ENCODE assay signal across 10 mouse cellular contexts in genomic region chr9:50440689-50441088, GRCm38 (mm10). TPM values are rescaled to one million over a fixed set of nuclear protein-coding genes. Genes with fewer than 3 reads are reported as not detected.
DNase-seq lines count a peak whose midpoint lies in the region; ATAC-seq and TF ChIP-seq lines count a peak whose summit lies in the region.
"Had no signal": no experiment of that assay in that cellular context is flagged by ENCODE, and none has a peak within 500 bp of the region (broad histone marks: within the 10 kb centered on the region; RNA-seq: fewer than 3 reads in every experiment).

No protein-coding gene starts in this region.

- no peak overlapping the region for H3K4me3 ChIP-seq in hindbrain, embryonic 12.5 days
- H3K4me3 ChIP-seq in hindbrain, embryonic 10.5 days: no peak overlapping the region
- H3K4me3 ChIP-seq in heart, postnatal 0 days (ENCODE audit: low read depth, low read length): no peak overlapping the region
- no peak overlapping the region for H3K4me3 ChIP-seq in liver, embryonic 11.5 days (ENCODE audit: low read depth, low read length)

- no peak for TF ChIP-seq CTCF in heart, postnatal 0 days (IDR thresholded peaks at IDR 0.05; ENCODE audit: low read depth)

- H3K9ac ChIP-seq in hindbrain, embryonic 12.5 days: no peak overlapping the region
- no peak overlapping the region for H3K9ac ChIP-seq in heart, postnatal 0 days (replicated peaks; ENCODE audit: low read depth, low read length)
- H3K9ac ChIP-seq in liver, embryonic 11.5 days (ENCODE audit: low read depth, low read length): no peak overlapping the region

- WGBS in hindbrain, embryonic 12.5 days: 71% methylated on average over 2 of the region's 2 CpGs
- WGBS in hindbrain, embryonic 10.5 days: 70% methylated on average over 2 of the region's 2 CpGs
- WGBS in heart, postnatal 0 days: 25% methylated on average over 2 of the region's 2 CpGs
- WGBS in liver, embryonic 11.5 days: 95% methylated on average over 2 of the region's 2 CpGs

- no peaks in the 10 kb centered on the region for H3K36me3 ChIP-seq in hindbrain, embryonic 12.5 days
- H3K36me3 ChIP-seq in hindbrain, embryonic 10.5 days: no peaks in the 10 kb centered on the region
- H3K36me3 ChIP-seq in heart, postnatal 0 days (replicated peaks; ENCODE audit: control insufficient read depth, insufficient read depth, low read length): no peaks in the 10 kb centered on the region
- H3K36me3 ChIP-seq in liver, embryonic 11.5 days (ENCODE audit: control insufficient read depth, insufficient read depth, low read length): no peaks in the 10 kb centered on the region

- H3K9me3 ChIP-seq in hindbrain, embryonic 12.5 days (replicated peaks): no peaks in the 10 kb centered on the region
- peaks cover 4% of the 10 kb centered on the region; the same call in 1 of the 2 replicates for H3K9me3 ChIP-seq in hindbrain, embryonic 10.5 days
- H3K9me3 ChIP-seq in heart, postnatal 0 days (replicated peaks; ENCODE audit: control insufficient read depth, low read length): peaks cover 4% of the 10 kb centered on the region; the same call in 1 of the 2 replicates
- H3K9me3 ChIP-seq in liver, embryonic 11.5 days (ENCODE audit: control insufficient read depth, low read length): 0 out of 2 replicates have a peak, but pooled peaks cover 2% of the 10 kb centered on the region

- no peak overlapping the region for H3K27ac ChIP-seq in hindbrain, embryonic 12.5 days
- no peak overlapping the region for H3K27ac ChIP-seq in hindbrain, embryonic 10.5 days
- 0 out of 2 replicates have a peak overlapping the region, but pooled peaks have one; percentile 54 for H3K27ac ChIP-seq in heart, postnatal 0 days (ENCODE audit: low read depth)
- H3K27ac ChIP-seq in liver, embryonic 11.5 days (ENCODE audit: low read depth, low read length): no peak overlapping the region

- peak; percentile 34; the same call in 1 of the 2 replicates for ATAC-seq in hindbrain, embryonic 12.5 days (ENCODE audit: low FRiP score)
- ATAC-seq in heart, postnatal 0 days (ENCODE audit: insufficient read depth, low read depth): peak; percentile 90
- ATAC-seq in liver, embryonic 11.5 days (replicated peaks; ENCODE audit: low FRiP score): no peak
- no peak for ATAC-seq in CD4-positive, CD25-positive, alpha-beta regulatory T cell, adult 4 months

- no peak; the same call in 1 of the 2 replicates for TF ChIP-seq EP300 in heart, postnatal 0 days (IDR thresholded peaks at IDR 0.05; ENCODE audit: low read depth)

- H3K4me1 ChIP-seq in hindbrain, embryonic 12.5 days: 0 out of 2 replicates have a peak, but pooled peaks cover 6% of the 10 kb centered on the region
- H3K4me1 ChIP-seq in hindbrain, embryonic 10.5 days (replicated peaks): peaks cover 12% of the 10 kb centered on the region
- peaks cover 3% of the 10 kb centered on the region; the same call in 1 of the 2 replicates for H3K4me1 ChIP-seq in heart, postnatal 0 days (ENCODE audit: control insufficient read depth, insufficient read depth)
- H3K4me1 ChIP-seq in liver, embryonic 11.5 days (replicated peaks; ENCODE audit: control insufficient read depth, insufficient read depth, low read length): no peaks in the 10 kb centered on the region

- H3K27me3 ChIP-seq in hindbrain, embryonic 12.5 days: peaks cover 9% of the 10 kb centered on the region; the same call in 1 of the 2 replicates
- H3K27me3 ChIP-seq in hindbrain, embryonic 10.5 days (ENCODE audit: insufficient read depth, poor library complexity, severe bottlenecking): peaks cover 6% of the 10 kb centered on the region; the same call in 1 of the 2 replicates
- no peaks in the 10 kb centered on the region for H3K27me3 ChIP-seq in heart, postnatal 0 days (ENCODE audit: control insufficient read depth, insufficient read depth, low read length)
- H3K27me3 ChIP-seq in liver, embryonic 11.5 days (replicated peaks; ENCODE audit: control insufficient read depth, insufficient read depth, low read length): no peaks in the 10 kb centered on the region

- DNase-seq in hindbrain, embryonic 10.5 days (ENCODE audit: low spot score): no peak
- peak; percentile 66 to 73 for DNase-seq in right cerebral cortex, postnatal 10 days (ENCODE audit: low spot score in 2 of 2)
- no peak for DNase-seq in right cerebral cortex, adult 2 months (ENCODE audit: low spot score in 2 of 2)
- DNase-seq in heart, postnatal 0 days (ENCODE audit: low spot score): peak; percentile 80
- no peak for DNase-seq in liver, embryonic 11.5 days (ENCODE audit: low spot score)
- no peak for DNase-seq in cerebellum, postnatal 25 days
- DNase-seq: thymus, postnatal 14 days had no signal

- H3K4me2 ChIP-seq in hindbrain, embryonic 12.5 days (replicated peaks): no peak overlapping the region
- no peak overlapping the region for H3K4me2 ChIP-seq in heart, postnatal 0 days (ENCODE audit: low read depth, low read length)
- H3K4me2 ChIP-seq in liver, embryonic 11.5 days: no peak overlapping the region

RNA-seq across cellular contexts. Expression of gene Plet1, which starts 53.6 kb away (rescaled TPM):
- 0.79 and 1.1 TPM in 2 replicates for polyA plus RNA-seq in hindbrain, embryonic 12.5 days (2016; fragmentation: Nextera tagmentation; extraction: Ambion mirVana)
- polyA plus RNA-seq in hindbrain, embryonic 10.5 days (2016; fragmentation: Nextera tagmentation; extraction: Ambion mirVana): 1.0 and 1.2 TPM in 2 replicates
- total RNA-seq in heart, postnatal 0 days (2014; rRNA removed; ENCODE audit: low replicate concordance): 3.7 and 7.0 TPM in 2 replicates
- 1.2 and 1.3 TPM in 2 replicates for polyA plus RNA-seq in heart, postnatal 0 days (2015; fragmentation: Nextera tagmentation; extraction: Ambion mirVana)
- polyA plus RNA-seq in liver, embryonic 11.5 days (2014; fragmentation: Nextera tagmentation; extraction: Ambion mirVana): 0.53 and 0.55 TPM in 2 replicates
- polyA plus RNA-seq in CD4-positive, CD25-positive, alpha-beta regulatory T cell, adult 4 months (2017; shearing (Covaris generic)): under 1 TPM in 1 of 2 experiments, not detected in 1; 0.48 TPM
- total RNA-seq: megakaryocyte, adult 5-6 weeks had no signal

Comparison
In these comparisons a context has a peak if more than half of its experiments do, and no peak if none do; other contexts are left out.
1. DNase-seq: peak in right cerebral cortex, postnatal 10 days (2 of 2) and heart, postnatal 0 days (single experiment); none in hindbrain, embryonic 10.5 days (single experiment), right cerebral cortex, adult 2 months (0 of 2), liver, embryonic 11.5 days (single experiment) and cerebellum, postnatal 25 days (0 of 2).
2. ATAC-seq: peak in hindbrain, embryonic 12.5 days (single experiment) and heart, postnatal 0 days (single experiment); none in liver, embryonic 11.5 days (single experiment) and CD4-positive, CD25-positive, alpha-beta regulatory T cell, adult 4 months (single experiment).